Mouse (Mus musculus) megakaryocyte-erythroid progenitor cell, adult 5-6 weeks (primary cell): ENCODE results near the gene Napb. TPM values are rescaled to one million over a fixed set of nuclear protein-coding genes. Genes with fewer than 3 reads are reported as not detected.
A peak's percentile ranks its signal among the peaks of the same experiment; 100 is the strongest.

Experiments used
- ATAC-seq: replicated peaks from 2 replicates; pipeline ENCODE4 v1.8.0; 2016; ENCODE audit warnings: mild to moderate bottlenecking, inconsistent platforms; ENCODE audit not compliant: severe bottlenecking, poor library complexity, low FRiP score, low TSS enrichment
- total RNA-seq, 2 experiments: library from RNA; stranded (forward) in 1 of 2; stranded (reverse) in 1 of 2; fragments of 200-1000, 215-1000 nt in 1 of 2; fragments of >200 nt in 1 of 2; fragmentation: Nextera tagmentation in 1 of 2; gene quantifications; 2 replicates each; pipeline ENCODE4 v1.2.3; 2014 to 2017

Gene Napb
- total RNA-seq, 2 experiments from 2014 or later: 0.98 TPM; not detected in 1

- no peak for ATAC-seq
These were observed 42.0 kb downstream of the Napb start for GRCm38 (mm10) chr2:148690291-148690690.

- ATAC-seq: no peak
These were observed 42.7 kb downstream of the Napb start for GRCm38 (mm10) chr2:148689444-148690140.

GRCm38 (mm10) chr2:148687971-148688370 lies 44.3 kb downstream of the Napb start:
- ATAC-seq: no peak

GRCm38 (mm10) chr2:148686862-148687261 lies 45.4 kb downstream of the Napb start:
- ATAC-seq: no peak

- ATAC-seq: no peak
These were observed 46.6 kb downstream of the Napb start for GRCm38 (mm10) chr2:148685709-148686108.

- no peak for ATAC-seq
These were observed 47.3 kb downstream of the Napb start for GRCm38 (mm10) chr2:148684972-148685371.

- ATAC-seq: no peak
These were observed 49.2 kb downstream of the Napb start for GRCm38 (mm10) chr2:148683031-148683430.

- ATAC-seq: peak; percentile 70
These were observed 50.8 kb downstream of the Napb start for GRCm38 (mm10) chr2:148681461-148681891.

- ATAC-seq: peak; percentile 84
These were observed 51.4 kb downstream of the Napb start, which contains the start of gene Gzf1 for GRCm38 (mm10) chr2:148680775-148681291. Gene Gzf1 (plus strand): TSS chr2:148681023.

GRCm38 (mm10) chr2:148679346-148679745 lies 52.9 kb downstream of the Napb start:
- ATAC-seq: no peak

- no peak for ATAC-seq
These were observed 54.5 kb downstream of the Napb start for GRCm38 (mm10) chr2:148677801-148678200.

GRCm38 (mm10) chr2:148672199-148673096 lies 59.8 kb downstream of the Napb start, which contains the start of gene Nxt1:
Gene Nxt1 (plus strand): TSS chr2:148672601.
- peak; percentile 98 for ATAC-seq

GRCm38 (mm10) chr2:148663458-148663857 lies 68.8 kb downstream of the Napb start:
- ATAC-seq: no peak

- ATAC-seq: peak; percentile 99
These were observed 77.3 kb downstream of the Napb start for GRCm38 (mm10) chr2:148654961-148655360.

GRCm38 (mm10) chr2:148650587-148651357 lies 81.5 kb downstream of the Napb start:
- no peak for ATAC-seq

GRCm38 (mm10) chr2:148644421-148645000 lies 87.8 kb downstream of the Napb start:
- no peak for ATAC-seq
